Mouse (Mus musculus): Measurements from ENCODE around the gene Macrod2. TPM values are rescaled to one million over a fixed set of nuclear protein-coding genes. Genes with fewer than 3 reads are reported as not detected.

The Macrod2 gene
- polyA plus RNA-seq, 1 experiment, result 2.3 TPM

DNA sequence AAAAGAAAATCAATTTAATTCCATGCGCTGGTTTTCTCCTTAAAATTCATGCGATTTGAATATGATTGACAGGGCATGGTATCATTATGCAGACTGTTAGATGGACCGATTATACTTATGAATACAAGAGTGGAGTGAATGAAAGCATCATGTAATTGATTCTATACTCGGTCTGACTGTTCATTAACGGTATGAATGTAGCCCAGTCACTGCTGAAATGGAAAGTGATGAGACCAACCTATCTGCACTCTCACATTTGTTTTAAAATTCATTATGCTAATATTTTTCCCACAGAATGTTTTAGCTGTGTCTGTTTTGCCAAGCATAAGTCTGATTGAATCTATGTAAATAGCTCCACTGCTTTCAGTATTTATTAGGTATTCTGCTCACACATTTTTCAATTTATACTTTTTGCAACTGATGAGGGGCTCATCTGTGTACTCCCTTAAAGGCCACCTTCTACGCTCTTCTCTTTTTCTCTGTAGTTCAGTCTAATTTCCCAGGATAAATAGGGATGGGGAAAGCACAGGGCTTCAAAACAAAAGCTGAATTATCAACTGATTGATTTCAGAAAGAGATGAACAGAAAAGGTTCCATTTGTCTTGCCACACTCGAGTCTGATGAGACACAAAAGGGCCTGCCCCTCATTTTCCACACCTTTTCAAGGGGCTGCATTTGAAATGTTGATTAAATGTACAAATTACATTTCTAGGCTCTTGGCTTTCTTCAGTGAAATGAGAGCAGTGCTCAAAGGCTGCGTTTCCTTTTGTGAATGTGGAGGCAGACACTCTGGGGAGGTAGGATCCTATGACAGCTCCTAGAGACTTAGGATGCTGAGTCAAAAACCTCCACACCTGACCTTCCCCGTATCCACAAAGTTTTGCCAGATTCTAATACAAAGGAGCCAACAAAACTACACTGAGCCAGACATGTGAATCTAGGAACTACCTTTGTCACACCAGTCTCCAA, 1113.1 kb downstream of the Macrod2 start:
- no peak for DNase-seq (ENCODE audit: low read depth, low spot score)
- WGBS, result 77% methylated on average over 9 of the region's 9 CpGs

DNA sequence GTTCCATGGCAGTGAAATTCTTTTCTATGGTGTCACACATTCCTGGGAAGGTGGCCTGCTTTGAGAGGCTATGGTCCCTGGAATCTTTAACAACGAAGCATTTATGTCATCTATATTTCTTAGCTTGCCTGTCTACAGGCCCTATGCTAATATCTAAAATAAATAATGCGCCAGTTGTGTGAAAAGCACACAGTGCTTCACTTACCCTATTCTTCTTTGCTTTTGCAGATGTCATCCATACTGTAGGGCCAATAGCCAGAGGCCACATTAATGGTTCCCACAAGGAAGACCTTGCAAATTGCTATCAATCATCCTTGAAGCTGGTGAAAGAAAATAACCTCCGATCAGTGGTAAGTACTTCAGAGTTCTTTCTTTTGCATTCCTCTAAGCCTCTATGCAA, 1119.9 kb downstream of the Macrod2 start:
- no peak for DNase-seq (ENCODE audit: low read depth, low spot score)
- WGBS, result 80% methylated on average over 3 of the region's 3 CpGs

DNA sequence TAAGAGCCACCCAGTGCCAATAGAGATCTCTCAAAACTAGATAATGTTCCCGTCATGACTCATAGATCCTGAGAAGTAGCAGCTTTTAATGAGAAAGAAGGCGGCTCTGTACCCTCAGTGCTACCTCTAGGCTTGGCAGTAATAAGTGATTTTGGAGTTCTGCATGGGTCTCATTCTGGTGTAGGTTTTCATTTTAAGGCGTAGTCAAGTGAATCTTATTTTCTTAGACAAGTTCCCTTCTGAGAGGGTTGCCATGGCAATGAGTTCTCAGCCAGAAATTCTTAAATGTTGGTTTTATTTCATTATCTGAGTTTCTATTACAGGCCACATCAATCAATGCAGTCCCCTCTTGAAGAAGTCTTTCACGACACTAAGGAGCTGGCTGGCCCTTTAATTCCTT, 1127.0 kb downstream of the Macrod2 start:
- WGBS, result 84% methylated on average over 4 of the region's 4 CpGs
- DNase-seq (ENCODE audit: low read depth, low spot score), result no peak

DNA sequence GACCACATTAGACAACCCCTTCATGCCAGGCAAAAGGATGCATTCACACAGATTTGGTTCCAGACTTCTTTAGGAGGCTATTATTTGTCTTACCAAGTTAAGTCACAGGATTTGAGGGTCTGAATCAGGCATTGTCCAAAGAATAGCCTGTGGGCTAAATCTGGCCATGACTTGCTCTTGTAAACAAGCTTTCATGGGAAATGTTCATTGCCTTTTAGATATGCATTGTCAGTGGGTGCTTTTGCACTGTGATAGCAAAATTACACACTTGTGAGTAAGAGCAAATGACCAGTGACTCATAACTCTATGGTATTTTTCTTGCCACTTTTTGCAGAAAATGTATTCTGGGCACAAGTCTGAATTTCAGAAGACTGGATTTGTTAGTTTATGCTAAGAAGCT, 1150.8 kb downstream of the Macrod2 start:
- DNase-seq (ENCODE audit: low read depth, low spot score), result no peak

DNA sequence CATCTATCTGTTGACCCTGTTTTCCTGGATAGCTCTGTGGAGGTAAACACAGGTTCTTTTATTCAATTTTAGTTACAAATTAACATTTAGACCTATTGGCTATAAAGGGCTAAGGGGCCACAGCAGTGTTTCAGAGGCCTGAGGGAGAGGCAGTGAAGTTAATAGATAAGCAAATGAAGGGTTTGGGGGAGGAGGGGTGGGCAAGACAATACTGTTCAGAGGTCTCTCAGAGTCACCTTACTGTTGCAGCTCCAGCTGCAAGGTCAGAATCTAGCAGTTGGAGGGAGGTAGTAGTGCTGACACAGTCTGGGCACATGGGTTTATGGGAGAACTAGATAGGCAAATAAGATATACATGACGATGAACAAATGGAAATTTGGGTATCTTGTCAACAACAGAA, 1156.6 kb downstream of the Macrod2 start:
- WGBS, result 70% methylated on average over 1 of the region's 1 CpGs

GRCm38 (mm10) chr2:141556747-141557146, 1161.6 kb downstream of the Macrod2 start:
- DNase-seq (ENCODE audit: low read depth, low spot score), result no peak
- 35% methylated on average over 2 of the region's 2 CpGs for WGBS

More for the DNA sequence above, 1156.6 kb downstream of the Macrod2 start:
- DNase-seq (ENCODE audit: low read depth, low spot score), result no peak

DNA sequence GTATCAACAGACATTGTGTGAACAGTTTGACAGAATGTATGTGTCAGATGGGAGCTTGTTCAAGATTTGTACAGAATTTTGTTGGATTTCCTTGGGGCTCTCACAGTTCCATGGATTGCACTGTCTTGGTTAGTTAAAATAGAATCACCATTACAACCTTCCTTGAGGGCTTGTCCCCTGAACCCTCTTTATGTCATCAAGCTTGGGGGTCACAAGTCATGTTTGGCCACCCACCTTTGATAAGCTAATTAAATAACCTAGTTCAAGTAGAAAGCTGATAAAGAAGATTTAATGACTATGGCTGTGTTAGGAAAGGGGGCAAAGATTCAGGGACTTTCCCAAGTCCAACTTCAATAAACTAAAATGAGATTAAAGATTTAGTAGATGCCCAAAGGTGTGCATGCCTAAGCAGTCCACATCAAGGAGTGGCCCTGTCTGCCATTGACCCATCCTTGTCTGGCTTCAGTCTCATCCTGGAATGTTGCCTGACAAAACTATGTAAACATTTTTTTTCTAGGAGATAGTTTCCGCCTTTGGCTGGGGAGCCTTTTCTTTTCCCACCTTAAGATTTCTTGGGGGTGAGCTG, 1163.2 kb downstream of the Macrod2 start:
- 28% methylated on average over 1 of the region's 1 CpGs for WGBS

DNA sequence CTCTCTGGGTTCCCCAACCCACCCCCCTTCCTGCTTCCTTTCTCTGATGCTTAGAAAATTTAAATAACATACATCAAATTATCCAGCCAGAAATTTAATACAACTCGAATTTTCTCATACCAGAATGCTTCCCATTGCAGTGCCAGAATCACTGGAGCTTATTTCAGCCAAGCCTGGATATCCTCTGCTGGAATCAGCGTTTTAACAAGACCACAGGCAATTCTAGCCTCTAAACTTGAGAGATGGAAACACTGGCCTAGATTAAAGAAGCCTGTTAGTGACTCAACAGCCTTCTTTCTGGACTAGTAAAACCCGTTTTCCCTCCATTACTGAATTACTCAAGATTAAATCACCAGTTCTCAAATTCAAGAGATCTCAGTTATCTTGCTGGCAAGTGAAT, 1170.9 kb downstream of the Macrod2 start:
- 30% methylated on average over 3 of the region's 3 CpGs for WGBS
- no peak for DNase-seq (ENCODE audit: low read depth, low spot score)

More for the DNA sequence above, 1163.2 kb downstream of the Macrod2 start:
- DNase-seq (ENCODE audit: low read depth, low spot score), result no peak

GRCm38 (mm10) chr2:141571360-141571759, 1176.3 kb downstream of the Macrod2 start:
- WGBS, result 8% methylated on average over 3 of the region's 3 CpGs
- DNase-seq (ENCODE audit: low read depth, low spot score), result no peak

DNA sequence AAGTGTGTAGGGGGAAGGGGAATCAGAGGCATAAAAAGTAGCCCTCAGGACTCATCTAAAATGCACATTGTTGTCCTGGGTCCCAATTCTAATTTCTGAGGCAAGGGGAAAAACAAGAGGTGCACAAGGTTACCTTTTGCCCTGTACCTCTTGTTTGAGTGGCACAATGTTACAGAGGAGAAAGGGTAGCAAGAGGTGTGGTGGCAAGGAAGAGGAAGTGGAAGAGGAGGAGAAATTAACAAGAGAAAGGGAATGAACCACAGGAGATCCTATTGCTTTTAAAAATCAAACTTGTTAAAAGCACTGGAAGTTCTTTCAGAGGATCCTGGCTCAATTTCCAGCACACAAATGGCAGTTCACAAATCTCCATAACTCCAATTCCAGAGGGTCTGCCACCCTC, 1183.1 kb downstream of the Macrod2 start:
- no peak for DNase-seq (ENCODE audit: low read depth, low spot score)

DNA sequence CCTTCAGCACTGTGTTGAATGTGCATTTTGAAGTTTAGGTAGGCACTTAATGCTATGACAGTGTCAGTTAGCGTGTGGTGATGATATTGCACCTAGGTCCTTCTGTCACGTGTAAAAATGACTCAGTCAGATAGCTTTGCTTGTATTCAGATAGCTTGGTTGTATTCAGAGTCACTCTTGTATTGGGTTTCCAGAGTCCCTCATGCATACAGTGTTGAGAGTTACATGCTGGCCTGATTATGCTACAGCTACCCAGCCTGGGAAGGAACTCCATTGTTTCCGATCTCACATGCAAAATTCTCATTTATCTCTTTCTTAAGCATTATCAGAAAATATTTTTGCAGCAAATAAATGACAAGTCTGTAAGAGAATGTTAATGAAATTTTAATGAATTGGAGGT, 1187.3 kb downstream of the Macrod2 start:
- WGBS, result 91% methylated on average over 3 of the region's 3 CpGs
- DNase-seq (ENCODE audit: low read depth, low spot score), result no peak

DNA sequence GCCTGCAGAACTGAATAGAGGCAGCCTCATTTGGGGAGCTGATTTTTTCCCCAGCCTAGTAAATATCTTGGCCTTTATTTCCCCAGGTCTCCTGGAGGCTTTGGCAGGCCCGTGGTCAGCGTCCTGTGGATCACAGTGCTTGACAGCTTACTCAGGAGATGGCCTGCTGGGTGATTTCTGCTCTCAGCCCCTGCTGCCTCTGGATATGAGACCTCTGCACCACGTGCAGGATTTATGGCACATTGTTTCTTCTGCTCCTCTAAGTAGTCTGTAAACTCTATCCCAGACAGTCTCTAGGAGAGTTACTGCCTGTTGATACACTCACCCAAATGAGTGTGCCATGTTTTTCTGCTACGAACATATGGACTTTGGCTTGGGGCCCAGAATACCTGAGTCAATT, 1187.8 kb downstream of the Macrod2 start:
- no peak for DNase-seq (ENCODE audit: low read depth, low spot score)

DNA sequence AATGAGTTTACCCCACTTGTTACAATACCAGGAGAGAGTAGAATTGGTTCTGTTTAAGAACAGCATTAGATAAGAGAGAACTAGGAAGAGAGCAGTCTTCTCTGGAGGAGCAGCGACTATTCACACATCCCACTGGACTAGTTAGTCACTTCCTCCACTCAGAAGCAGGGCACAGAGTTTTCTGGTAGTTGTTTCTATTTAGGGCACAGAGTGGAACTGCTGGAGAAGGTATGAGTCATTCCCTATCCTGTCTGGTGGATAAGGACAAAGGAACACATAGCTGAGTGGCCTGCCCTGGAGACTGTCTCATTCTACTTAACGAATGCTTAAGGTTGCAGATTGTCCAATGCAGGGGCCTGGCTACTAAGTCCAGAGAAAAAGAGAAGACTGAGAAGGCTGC, 1192.2 kb downstream of the Macrod2 start:
- WGBS, result 59% methylated on average over 2 of the region's 2 CpGs
- no peak for DNase-seq (ENCODE audit: low read depth, low spot score)

More for the DNA sequence above, 1187.8 kb downstream of the Macrod2 start:
- WGBS, result 21% methylated on average over 4 of the region's 4 CpGs

DNA sequence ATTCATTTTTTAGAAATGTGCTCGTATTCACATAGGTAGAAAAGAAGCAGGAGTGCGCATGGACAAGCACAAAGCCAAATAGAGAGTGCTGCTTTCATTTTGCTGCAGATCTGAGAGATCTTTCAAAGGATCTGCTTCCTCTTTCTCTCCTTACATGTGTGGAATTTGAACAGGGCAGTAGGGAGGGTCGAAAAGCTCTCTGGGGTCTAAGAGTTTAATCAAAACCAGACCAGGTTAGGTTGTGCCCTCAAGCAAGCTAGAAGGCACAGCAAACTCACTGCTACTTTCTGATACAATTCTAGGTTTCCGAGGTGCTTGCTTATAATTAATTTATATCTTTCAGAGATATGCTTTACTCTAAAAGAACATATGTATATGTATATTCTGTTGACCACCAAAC, 1196.2 kb downstream of the Macrod2 start:
- no peak for DNase-seq (ENCODE audit: low read depth, low spot score)
- WGBS, result 69% methylated on average over 4 of the region's 4 CpGs

GRCm38 (mm10) chr2:141594811-141595210, 1199.7 kb downstream of the Macrod2 start:
- 52% methylated on average over 4 of the region's 4 CpGs for WGBS
- DNase-seq (ENCODE audit: low read depth, low spot score), result no peak

DNA sequence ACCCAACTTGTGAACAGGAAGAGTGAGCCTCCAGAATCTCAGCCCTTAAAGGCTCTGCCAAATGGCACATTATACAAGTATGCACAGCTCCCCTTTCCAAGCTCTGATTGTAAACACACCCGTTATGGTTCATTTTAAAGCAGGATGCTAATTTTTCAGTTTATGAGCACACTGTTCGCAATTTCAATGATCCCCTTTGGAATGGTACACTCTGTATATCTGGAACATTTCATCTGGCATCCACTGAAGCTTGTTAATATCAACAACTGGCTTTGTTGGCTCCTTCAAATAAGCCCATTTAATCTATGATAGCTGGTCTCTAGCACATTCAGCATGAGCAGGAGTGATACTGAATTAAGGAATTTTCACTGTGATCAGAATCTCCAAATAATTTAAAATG, 1222.6 kb downstream of the Macrod2 start:
- 50% methylated on average over 2 of the region's 2 CpGs for WGBS
- no peak for DNase-seq (ENCODE audit: low read depth, low spot score)

GRCm38 (mm10) chr2:141618257-141618656, 1223.1 kb downstream of the Macrod2 start:
- DNase-seq (ENCODE audit: low read depth, low spot score), result no peak
- 69% methylated on average over 5 of the region's 5 CpGs for WGBS

- no peak for DNase-seq (ENCODE audit: low read depth, low spot score)
Measured at GRCm38 (mm10) chr2:141664051-141664450, 1268.9 kb downstream of the Macrod2 start.

DNA sequence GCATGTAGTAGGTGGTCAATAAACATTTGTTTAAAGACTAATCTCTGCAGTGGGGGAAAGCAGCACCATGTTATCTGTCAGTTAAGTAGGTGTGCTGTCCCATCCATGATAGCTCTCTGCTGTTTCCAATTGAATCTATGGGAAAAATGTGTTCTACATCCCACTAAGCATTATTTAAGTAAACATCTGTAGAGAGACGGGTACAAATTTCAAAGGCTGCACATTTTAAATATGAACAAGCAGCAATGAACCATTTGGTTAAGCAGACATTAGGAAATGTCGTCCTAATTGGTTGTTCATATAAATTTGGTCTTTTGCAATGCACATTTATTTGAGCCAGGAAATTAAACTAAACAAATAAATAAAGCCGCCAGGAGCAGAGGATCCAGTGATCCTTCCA, 1277.7 kb downstream of the Macrod2 start:
- 71% methylated on average over 3 of the region's 3 CpGs for WGBS
- DNase-seq (ENCODE audit: low read depth, low spot score), result no peak

DNA sequence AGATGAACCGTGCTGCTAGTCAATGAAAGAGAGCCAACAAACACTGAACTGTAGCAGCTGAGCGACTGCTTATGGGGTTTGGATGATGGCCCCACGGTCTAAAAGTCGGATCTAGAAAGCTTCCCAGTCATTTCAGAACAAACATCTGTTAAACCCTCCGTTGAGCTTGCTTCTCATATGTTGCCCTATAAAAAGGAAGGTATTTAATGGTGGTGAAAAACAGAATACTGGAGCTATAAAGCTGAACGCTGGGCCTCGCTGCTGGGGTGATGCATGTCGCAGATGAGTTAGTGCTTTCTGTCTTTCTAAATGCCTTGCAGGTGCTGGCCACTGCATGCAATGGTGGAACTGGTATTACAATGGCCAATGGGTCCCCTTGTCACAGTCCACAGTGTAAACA, 1278.3 kb downstream of the Macrod2 start:
- WGBS, result 53% methylated on average over 8 of the region's 8 CpGs
- DNase-seq (ENCODE audit: low read depth, low spot score), result no peak

GRCm38 (mm10) chr2:141697541-141697940, 1302.4 kb downstream of the Macrod2 start:
- DNase-seq (ENCODE audit: low read depth, low spot score), result no peak
- 76% methylated on average over 3 of the region's 3 CpGs for WGBS
